Mouse (Mus musculus) kidney, adult 2 months (tissue): ENCODE results near the gene Ikzf2. TPM values are rescaled to one million over a fixed set of nuclear protein-coding genes. Genes with fewer than 3 reads are reported as not detected.

Experiments used
- DNase-seq: peaks from one replicate; pipeline ENCODE4 v3.0.0; 2021
- H3K27ac ChIP-seq: fragments of 200-500 bp; 2 replicates; pipeline ENCODE4 v1.5.1; 2012; ENCODE audit warnings: low read depth, low read length, control low read depth, inconsistent platforms; ENCODE audit not compliant: insufficient read depth
- H3K27me3 ChIP-seq: fragments of 200-500 bp; replicated peaks from 2 replicates; pipeline ENCODE4 v1.6.1; 2012; ENCODE audit warnings: mild to moderate bottlenecking, moderate library complexity, low read length, inconsistent platforms; ENCODE audit not compliant: control insufficient read depth, insufficient read depth
- H3K36me3 ChIP-seq: fragments of 200-500 bp; 2 replicates; pipeline ENCODE4 v1.6.1; 2012; ENCODE audit warnings: mild to moderate bottlenecking, moderate library complexity, low read length, inconsistent platforms; ENCODE audit not compliant: control insufficient read depth, insufficient read depth
- H3K4me1 ChIP-seq: fragments of 200-500 bp; 2 replicates; pipeline ENCODE4 v1.6.1; 2011; ENCODE audit warnings: low read length; ENCODE audit not compliant: control insufficient read depth, insufficient read depth
- H3K4me3 ChIP-seq: fragments of 200-500 bp; 2 replicates; pipeline ENCODE4 v1.5.1; 2011; ENCODE audit warnings: mild to moderate bottlenecking, low read depth, low read length, control low read depth; ENCODE audit not compliant: insufficient read depth
- CTCF ChIP-seq: fragments of 200-500 bp; conservative IDR thresholded peaks from 2 replicates; pipeline ENCODE4 v1.5.1; 2011; ENCODE audit warnings: low read depth, mild to moderate bottlenecking, control low read depth, low read length, moderate library complexity, mixed read lengths; ENCODE audit not compliant: insufficient read depth, insufficient read length
- POLR2A ChIP-seq: fragments of 200-500 bp; IDR thresholded peaks from one replicate; pipeline ENCODE4 v1.6.1; 2011; ENCODE audit warnings: low read depth, low read length, control low read depth
- WGBS: fragments of 180-500 bp; shearing (Covaris S2); methylation state at CpG from one replicate; pipeline ENCODE4 v1.1.7; 2018; 5-methylcytosine and 5-hydroxymethylcytosine counted together
- polyA plus RNA-seq: library from polyadenylated mRNA; depleted of rRNA; stranded (reverse); fragments of >200 nt; gene quantifications from 2 replicates; pipeline ENCODE4 v1.2.3, GENCODE M21; 2012

The Ikzf2 gene
- polyA plus RNA-seq, 1 experiment, result 1.5 TPM

GRCm38 (mm10) chr1:69599074-69599772 lies 87.8 kb downstream of the Ikzf2 start:
- no peak overlapping the region for H3K27ac ChIP-seq
- H3K4me3 ChIP-seq, result no peak overlapping the region
- no peak for TF ChIP-seq CTCF
- TF ChIP-seq POLR2A, result no peak
- WGBS, result 92% methylated on average over 12 of the region's 12 CpGs
- H3K36me3 ChIP-seq, result no peaks in the 10 kb centered on the region
- no peaks in the 10 kb centered on the region for H3K4me1 ChIP-seq
- DNase-seq, result no peak
- H3K27me3 ChIP-seq, result no peaks in the 10 kb centered on the region

- TF ChIP-seq CTCF, result no peak
- no peak for TF ChIP-seq POLR2A
- 0 out of 2 replicates have a peak, but pooled peaks cover 2% of the 10 kb centered on the region for H3K4me1 ChIP-seq
- 16% methylated on average over 6 of the region's 6 CpGs for WGBS
- H3K36me3 ChIP-seq, result no peaks in the 10 kb centered on the region
- H3K4me3 ChIP-seq, result no peak overlapping the region
- H3K27me3 ChIP-seq, result no peaks in the 10 kb centered on the region
- DNase-seq, result no peak
- no peak overlapping the region for H3K27ac ChIP-seq
Measured at GRCm38 (mm10) chr1:69591889-69592288, 95.2 kb downstream of the Ikzf2 start.

DNA sequence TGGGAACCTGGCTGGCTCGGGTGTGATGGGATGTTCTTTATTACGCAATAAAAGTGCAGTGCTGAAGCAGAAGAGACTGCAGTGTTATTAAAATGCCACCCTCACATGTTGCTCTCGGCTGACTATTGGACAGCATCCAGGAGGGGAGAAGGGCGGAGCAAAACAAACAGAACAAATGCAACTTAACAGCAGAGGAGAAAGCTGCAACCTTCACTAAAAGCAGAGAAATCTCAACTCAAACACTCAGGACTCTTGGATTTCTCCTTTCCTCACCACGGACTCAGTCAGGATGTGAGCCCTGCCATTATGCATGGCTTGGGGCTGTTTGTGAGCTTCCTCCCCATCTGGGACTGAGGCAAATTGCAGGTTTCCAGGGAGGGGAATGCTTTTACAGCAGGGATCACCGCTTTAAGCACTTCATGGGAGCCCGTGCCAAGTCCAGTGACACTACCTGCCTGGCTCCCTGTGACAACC lies 95.7 kb downstream of the Ikzf2 start:
- Histone ChIP-seq H3K27me3 (no peaks in the 10 kb centered on the region), H3K36me3 (no peaks in the 10 kb centered on the region), H3K27ac (no peak overlapping the region), H3K4me1 (0 out of 2 replicates have a peak, but pooled peaks cover 2% of the 10 kb centered on the region), H3K4me3 (no peak overlapping the region)
- DNase-seq, result peak; percentile 47
- TF ChIP-seq CTCF (no peak), POLR2A (no peak)
- 11% methylated on average over 7 of the region's 7 CpGs for WGBS

- Histone ChIP-seq H3K36me3 (no peaks in the 10 kb centered on the region), H3K4me3 (no peak overlapping the region), H3K27me3 (no peaks in the 10 kb centered on the region), H3K27ac (no peak overlapping the region), H3K4me1 (no peaks in the 10 kb centered on the region)
- TF ChIP-seq POLR2A (no peak), CTCF (no peak)
- DNase-seq, result no peak
- 77% methylated on average over 2 of the region's 2 CpGs for WGBS
Measured at GRCm38 (mm10) chr1:69585546-69585945, 101.5 kb downstream of the Ikzf2 start.

- no peak overlapping the region for H3K27ac ChIP-seq
- no peak overlapping the region for H3K4me3 ChIP-seq
- TF ChIP-seq POLR2A (no peak), CTCF (no peak)
- 84% methylated on average over 5 of the region's 5 CpGs for WGBS
- H3K36me3 ChIP-seq, result no peaks in the 10 kb centered on the region
- no peaks in the 10 kb centered on the region for H3K27me3 ChIP-seq
- H3K4me1 ChIP-seq, result no peaks in the 10 kb centered on the region
- no peak for DNase-seq
Measured at GRCm38 (mm10) chr1:69583932-69584659, 102.9 kb downstream of the Ikzf2 start.

DNA sequence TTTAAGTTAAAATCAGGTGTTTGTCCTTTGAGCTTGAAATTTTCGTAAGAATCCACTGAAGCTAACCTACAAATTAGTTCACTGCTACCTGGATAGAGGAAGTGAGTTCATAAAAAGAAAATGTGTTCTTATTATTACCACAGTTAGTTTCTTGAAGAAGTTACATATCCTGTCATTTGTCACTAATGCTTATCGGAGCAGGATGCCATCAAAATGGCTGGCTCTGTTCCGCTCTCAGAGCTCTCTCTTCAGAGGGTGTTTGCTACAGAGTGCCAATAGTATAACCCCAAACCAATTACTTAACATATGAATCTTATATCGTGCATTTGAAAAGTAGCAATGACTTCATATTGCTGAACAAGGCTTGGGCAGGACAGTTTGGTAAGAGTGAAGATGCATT lies 108.1 kb downstream of the Ikzf2 start:
- no peak for DNase-seq
- TF ChIP-seq POLR2A (no peak), CTCF (no peak)
- H3K36me3 ChIP-seq, result no peaks in the 10 kb centered on the region
- H3K4me1 ChIP-seq, result no peaks in the 10 kb centered on the region
- no peaks in the 10 kb centered on the region for H3K27me3 ChIP-seq
- no peak overlapping the region for H3K4me3 ChIP-seq
- WGBS, result 92% methylated on average over 4 of the region's 4 CpGs
- H3K27ac ChIP-seq, result no peak overlapping the region

DNA sequence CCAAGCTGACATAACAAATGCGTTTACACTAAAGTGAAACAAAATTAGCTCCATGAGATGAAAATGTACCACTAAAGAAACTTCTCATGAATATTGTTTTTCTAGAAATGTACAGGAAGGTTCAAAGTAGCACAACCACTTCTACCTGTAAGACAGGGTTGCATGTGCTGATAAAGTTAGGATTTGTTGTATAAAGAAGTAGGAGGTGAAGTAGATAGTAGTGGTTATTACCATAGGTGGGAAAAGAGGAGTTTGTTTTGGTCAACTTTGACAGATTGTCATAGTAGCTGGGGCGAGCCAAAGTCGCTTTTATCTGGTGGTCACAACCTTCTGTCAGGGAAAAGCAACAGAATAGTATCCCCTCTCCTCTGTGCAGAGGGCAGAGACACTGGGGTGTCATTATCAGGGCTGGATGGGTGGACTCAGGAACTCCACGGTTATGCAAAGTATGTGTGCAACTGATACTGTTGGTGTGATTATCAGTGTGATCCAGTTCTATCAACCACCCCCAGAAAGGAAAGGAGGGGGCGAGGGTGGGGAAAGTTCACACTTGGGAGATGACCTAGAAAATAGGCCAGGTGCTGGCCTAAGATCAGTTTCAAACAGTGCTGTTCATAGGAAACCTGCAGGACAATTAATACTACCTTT lies 127.5 kb downstream of the Ikzf2 start:
- TF ChIP-seq POLR2A, result no peak
- TF ChIP-seq CTCF, result no peak
- 66% methylated on average over 5 of the region's 5 CpGs for WGBS
- Histone ChIP-seq H3K4me3 (no peak overlapping the region), H3K4me1 (no peaks in the 10 kb centered on the region), H3K36me3 (no peaks in the 10 kb centered on the region), H3K27me3 (no peaks in the 10 kb centered on the region), H3K27ac (no peak overlapping the region)
- DNase-seq, result no peak
